Mouse (Mus musculus) frontal cortex, postnatal 36 days (tissue): Measurements from ENCODE around the gene Prss12.
A peak's percentile ranks its signal among the peaks of the same experiment; 100 is the strongest.

Experiments used
- DNase-seq, 2 experiments: peaks; one replicate each; pipeline ENCODE4 v3.0.0; 2022; ENCODE audit warnings: low spot score in 2 of 2

Gene Prss12

DNA sequence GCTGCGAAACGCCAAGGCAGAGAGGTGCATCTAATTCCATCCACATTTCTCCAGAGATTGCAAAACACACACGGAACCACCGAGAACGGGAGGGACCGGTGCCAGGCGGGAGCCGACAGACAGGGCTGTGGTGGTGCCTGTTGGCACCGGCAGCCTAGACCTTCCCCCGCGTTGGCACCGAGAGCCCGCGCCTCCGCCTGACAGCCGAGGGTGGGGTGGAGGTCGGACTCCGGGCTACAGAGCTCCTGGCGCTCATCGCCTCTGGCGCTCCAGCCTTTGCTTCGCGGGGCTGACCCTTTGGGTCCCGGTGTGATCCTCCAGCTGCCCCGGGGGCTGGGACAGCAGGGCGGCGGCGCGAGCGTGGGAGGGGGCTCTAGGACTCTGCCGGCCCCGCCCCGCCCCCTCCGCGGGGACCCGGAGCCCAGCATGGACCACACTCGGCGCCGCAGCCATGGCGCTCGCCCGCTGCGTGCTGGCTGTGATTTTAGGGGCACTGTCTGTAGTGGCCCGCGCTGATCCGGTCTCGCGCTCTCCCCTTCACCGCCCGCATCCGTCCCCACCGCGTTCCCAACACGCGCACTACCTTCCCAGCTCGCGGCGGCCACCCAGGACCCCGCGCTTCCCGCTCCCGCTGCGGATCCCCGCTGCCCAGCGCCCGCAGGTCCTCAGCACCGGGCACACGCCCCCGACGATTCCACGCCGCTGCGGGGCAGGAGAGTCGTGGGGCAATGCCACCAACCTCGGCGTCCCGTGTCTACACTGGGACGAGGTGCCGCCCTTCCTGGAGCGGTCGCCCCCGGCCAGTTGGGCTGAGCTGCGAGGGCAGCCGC lies at the start of gene Prss12:
Gene Prss12, plus strand, starts transcription at position 206 of the 830 bp plus-strand sequence.
- peak; percentile 60 to 62 for DNase-seq

DNA sequence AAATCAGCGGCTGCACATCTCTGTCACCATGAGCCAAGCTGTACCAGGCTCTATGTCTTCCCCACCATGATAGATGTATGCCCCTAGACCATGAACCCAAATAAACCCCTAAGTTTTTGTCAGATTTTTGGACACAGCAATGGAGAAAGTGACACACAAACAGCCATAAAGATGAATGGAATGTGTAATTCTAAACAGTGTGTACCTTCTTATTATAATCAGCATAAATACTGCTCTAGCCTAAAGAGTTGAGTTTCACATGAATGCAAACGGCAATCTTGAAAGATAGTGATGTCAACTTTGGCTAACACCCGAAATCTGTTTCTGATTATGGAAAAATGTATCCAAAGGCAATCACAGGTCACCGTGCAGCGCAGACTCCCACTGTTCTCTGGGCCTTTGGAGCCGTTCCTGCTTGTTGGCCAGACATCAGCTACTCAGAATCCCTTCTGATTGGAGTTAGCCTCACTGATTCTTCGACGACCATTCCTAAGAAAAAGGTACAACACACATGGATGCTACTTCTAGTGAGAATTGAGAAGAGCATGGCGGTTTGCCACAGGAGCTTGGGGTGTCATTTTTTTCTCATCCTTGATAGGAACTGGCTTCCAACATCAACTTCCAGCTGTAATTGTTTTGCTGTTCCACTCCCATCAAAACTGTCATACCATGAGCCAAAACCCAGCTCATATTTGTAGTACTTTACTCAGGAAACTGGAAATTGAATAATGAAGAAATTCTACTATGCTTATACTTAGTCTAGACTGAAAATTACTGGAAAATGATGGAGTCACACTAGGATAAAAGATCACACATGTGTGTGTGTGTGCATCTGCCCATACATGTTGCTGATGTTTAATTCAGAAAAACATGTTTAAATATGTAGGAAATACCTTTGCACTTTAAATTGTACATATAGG lies 48.9 kb upstream of the Prss12 start:
- no peak for DNase-seq

DNA sequence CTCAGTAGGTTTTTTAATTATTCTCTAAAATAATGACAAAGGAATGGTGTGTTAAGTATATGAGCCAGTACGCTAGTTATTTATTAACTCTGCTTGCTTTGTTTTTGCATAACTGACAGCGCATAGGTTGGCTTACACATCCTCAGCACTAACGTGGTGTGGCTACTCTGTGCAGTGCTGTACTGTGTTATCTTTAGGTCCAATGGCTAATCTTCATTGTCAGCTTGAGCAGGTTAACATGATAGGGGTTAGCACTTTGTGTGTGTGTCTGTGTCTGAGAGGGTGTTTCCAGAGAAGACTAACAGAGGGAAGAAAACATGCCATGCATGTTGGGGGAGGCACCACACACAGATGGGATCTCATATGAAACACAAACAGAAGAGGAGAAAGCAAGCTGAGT lies 41.8 kb upstream of the Prss12 start:
- no peak for DNase-seq

DNA sequence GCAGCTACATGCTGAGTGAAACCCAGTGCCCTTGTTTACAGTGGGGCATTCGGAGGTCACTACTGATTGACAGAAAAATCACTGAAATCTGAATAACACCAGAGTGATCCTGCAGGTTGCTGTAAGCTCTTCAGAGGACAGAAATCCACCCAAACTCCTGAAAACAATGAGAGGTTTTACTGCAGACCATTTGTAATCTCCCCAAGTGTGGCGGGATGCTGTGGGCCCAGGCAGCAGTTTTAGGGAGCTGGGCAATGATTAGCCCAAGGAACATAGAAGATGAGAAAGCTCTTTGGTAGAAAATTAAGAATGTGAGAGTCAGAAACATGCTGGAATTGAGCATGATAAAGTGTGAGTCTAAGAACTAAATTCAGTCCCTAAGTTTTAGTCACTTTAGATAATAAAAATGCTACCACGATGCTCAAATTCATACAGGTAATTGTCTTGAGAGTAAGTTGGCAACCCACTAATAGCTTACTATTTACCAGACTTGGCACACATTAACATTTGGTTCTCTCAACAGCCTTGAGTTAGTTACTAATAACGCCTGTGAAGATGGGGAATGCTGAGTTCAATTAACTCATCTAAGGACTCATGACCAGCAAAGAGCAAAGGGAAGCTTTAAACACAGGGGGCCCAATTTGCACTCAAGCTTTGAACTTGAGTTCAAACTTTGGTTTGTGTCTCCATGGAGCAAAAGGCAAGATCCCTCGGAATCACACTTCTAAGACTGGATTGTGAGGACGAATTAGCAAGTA lies 34.7 kb upstream of the Prss12 start:
- no peak for DNase-seq

DNA sequence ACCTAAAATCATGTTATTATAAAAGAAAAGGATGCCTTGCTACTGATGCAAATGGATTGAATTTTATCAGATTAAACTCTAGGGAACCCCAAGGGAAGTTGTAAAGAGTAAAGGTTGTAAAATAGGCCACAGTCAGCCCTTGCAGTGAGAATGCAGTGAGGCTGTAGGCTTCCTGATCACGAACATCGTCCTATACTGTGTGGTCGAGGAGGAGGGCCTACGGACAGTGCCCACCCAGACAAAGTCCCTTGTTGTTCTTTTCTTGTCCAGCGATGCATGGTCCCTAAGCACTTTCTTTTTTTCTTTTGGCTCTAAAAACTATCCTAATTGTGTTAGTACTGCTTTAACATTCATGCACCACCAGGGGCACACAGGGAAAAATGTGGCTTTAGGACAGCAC lies 33.5 kb upstream of the Prss12 start:
- no peak for DNase-seq

DNA sequence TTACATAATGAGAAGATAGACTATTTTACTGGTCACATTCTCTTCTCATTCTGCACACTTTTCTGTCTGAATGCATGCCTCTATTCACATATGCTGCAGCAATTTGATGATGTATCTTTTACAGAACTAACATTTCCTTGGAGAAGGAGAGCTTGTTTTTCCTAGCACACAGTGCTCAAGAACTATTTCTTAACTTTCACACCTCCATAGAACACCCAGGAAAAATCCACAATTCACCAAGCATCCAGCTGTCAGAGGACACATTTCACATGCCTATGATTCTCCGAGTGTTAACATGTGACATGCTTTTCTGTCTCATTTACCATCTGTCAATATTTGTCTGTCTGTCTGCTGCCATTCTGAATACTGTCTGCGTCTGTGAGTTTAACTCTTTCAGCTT lies 21.1 kb upstream of the Prss12 start:
- DNase-seq, result peak; percentile 15 to 50

DNA sequence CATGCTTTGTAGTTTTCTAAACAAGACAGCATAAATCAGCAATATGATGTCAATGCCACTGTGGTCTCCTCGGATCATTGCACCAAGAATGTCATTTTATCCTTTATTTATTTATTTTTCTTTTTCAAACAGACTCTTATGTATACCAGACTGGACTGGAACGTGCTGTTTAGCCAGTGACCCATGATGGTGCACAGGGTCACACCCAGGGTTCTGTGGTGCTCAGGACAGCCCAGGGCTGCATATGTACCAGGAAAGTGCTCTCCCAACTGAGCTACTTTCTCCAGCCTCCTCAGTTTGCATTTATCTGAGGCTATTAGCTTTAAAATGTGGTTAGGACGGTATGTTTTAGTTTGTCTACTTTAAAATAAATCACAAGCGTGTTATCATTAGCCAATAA lies 18.7 kb upstream of the Prss12 start:
- DNase-seq, result no peak

DNA sequence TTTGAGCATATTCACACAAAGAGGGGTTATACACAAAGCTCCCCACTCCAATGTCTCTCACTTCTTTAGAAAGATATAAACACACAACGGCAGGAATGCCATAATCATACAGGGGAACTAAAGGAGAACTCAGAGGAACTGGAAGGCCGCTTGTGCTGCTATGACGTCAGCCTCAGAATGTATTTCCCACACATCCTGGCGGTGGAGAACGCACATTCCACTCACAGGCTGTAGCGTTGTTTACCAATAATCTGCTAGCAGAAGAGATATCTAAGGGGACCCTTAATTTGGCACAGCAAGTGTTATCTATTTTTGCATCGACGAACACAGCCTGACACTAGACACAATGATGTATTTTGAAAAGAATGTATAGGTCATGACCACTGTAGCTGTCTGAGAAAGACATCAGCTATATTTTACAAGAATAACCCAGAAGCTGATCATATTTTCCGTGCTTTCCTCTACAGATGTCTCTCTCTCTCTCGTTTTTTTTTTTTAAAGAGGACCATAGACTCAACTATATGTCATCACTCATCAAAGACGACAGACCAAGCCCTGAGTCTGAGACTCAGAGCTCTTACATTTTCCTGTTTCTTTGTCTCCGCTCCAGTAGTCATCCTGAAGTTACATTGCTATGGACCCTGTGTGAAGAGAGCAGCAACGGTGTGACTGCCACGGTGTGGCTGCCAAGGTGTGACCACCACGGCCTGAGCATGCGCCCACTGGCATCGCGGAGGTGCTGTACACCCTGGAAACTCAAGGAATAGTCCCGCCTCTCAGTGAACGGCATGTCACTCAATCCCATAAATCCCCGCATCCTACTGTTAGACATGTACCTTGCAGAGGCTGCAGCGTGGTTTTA lies 16.9 kb upstream of the Prss12 start:
- no peak for DNase-seq

DNA sequence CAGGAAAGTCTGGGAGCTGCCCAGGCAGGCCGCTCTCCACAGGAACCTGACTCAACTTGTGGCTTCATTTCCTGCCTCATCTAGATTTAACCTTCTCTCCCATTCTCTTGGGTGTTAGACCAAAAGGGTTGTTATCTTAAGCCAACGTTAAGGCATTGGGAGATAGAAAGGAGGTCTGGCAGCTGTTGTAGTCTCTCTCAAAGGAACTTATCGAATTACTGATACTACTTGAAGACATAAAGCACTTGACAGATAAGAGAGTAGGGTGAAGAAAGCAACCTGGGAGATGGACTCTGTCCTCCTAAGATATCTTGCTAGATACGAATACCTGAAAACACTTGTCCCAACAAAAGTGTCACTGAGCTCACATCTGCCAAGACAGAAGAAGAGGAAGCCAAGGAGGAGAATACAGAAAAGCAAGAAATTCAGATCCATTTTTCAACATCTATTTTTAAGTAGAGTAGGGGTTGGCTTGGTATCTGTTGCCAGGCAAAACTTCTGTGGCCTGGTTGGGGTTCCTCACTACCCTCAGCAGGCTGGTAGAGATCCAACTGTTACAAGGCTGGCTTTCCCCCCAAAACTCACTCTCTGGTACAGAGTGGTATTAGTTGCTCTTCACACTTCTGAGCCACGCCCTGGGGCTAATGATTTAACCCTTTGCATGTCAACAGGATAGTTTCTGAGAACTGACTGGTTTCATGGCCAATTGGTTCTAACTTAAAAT lies 14.6 kb upstream of the Prss12 start:
- no peak for DNase-seq

DNA sequence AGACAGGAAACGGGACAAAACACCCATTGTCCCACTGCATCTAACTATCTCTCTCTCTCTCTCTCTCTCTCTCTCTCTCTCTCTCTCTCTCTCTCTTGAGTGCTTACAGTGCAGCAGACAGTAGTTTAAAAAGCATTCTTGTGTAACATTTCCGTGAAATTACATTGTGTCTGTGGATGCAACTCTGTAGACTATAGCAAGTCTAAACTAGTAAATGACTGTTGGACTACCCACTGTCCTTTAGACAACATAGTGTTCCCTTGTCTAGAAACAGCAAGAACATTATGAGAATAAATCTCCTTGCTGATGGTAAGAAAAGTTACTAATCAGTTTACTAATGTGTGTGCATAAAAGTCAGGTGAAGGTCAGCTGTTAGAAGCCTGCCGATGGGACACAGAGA lies 13.4 kb upstream of the Prss12 start:
- no peak for DNase-seq

DNA sequence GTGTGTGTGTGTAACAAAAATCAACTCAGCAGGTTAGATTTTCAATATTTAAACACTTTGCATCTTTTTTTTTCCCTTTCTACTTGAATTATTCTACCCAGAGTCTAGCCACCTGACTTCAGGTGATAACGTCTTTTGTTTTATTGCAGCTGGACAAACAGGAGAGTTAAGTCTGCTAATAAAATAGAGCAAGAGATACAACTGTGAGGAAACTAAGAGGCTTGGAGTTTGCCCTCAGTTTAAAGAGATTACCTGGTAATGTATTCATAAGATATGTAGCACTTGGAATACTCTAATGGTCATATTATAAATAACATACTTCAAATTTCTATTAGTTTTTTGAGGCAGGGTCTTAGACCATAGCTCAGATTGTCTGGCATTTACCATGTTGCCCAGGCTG lies 9.1 kb upstream of the Prss12 start:
- no peak for DNase-seq

DNA sequence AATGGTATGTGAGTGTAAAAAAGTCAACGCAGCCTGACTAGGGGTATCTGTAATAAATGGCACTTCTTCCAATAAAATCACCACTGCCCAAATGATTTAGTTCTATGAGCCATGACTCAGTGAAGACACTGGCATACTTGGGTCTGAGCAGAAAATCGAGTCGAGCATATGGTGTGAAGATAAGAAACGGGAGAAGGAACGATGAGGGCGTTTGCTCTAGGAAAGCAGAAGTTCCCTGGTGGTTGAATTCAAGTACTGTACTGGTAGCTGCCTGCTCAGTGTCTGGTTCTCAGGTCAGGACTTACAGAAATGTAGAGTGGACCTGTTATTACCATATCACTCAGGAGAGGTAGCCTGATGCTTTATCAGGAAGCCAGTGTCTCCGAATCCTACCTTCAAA lies 6.2 kb upstream of the Prss12 start:
- DNase-seq, result peak in 1 of 2 experiments; percentile 22

DNA sequence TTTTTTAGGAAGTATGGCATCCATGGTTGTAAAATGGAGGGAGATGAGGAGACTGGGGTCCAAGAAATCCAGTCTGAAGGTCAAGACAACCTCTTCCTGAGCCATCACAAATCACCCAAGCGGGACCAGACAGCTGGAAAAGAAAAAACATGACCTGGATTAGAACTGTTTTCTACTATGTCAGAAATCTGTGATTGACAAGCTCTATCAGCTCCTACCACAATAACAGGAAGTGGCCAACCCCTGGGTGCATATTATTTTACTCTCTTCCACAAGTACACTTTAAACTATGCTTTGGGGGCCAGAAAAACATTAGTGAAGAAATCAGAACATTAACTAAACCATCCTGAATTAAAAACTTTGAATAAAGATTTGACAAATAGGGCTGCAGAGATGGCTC lies 2.2 kb upstream of the Prss12 start:
- DNase-seq, result no peak

DNA sequence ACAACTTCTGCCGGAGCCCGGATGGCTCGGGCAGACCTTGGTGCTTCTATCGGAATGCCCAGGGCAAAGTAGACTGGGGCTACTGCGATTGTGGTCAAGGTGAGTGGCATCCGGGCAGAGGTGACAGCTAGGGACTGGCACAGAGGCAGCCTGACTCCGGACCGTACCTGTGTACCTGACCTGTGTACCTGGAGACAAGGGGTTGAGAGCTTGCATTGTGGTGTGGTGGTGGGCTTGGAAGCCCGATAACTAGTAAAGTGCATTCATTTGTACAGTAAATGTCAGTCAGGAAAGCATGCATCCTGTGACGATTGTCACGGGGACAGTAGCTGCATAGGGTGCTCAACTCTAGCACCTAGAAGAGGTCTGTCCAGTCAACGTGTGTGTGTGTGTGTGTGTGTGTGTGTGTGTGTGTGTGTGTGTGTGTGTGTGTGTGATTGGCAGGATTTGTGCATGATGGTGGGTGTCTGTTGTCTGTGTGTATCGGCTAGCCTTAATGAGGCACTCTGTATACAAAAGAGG lies 886 bp downstream of the Prss12 start:
- no peak for DNase-seq

DNA sequence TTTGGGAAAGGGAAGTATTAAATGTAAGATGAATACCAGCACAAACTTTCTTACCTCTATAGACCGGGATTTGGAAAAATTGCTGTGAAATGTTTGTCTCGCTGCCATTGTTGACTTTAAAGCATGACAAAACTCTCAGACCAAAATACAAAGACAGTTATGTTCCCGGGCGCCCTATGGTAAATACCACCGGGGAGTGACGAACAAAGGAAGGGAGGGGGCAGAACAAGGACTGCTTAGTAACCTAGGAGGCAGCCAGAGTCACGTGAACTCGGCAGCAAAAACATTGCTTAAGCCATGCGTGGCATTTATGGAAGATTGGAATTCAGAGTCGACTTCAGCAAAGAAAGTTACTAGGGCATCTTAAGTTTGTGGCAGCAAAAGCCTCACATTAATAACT lies 1.4 kb downstream of the Prss12 start:
- no peak for DNase-seq

DNA sequence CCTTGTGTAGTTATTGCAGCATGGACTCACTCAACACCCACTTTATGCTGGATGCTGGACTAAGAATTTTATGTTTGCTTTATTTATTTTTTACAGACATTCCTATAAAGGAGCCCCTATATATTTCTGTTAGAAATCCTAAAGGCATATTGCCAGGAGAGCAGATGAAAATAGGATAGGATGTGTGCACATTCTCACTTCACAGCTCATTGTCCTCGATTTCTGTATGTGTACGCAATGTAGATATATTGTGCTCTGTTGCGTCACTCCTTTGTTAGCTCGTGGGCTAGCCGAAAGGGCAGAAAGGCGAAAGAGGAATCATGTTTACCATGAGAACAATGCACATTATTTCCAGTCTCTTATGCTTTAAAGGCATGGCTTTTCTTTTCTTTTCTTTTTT lies 3.4 kb downstream of the Prss12 start:
- DNase-seq, result no peak

DNA sequence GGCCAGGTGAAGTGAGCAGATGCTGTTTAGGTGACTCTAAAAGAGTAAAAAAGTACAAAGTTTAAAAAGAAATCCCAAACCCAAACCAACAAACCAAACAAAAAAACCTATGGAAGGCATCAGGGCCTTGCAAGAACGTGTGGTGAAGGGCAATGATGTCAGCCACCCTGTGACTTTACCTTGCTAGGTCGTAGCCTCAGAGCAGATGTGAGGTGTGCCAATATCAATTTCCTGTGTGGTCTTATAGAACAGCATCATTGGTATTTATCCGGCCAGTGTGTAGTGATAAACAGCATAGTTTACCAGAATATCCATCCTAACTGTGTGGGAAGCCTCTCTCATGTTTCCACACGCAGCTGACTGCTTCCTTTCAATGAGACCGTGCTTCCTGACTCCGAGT lies 6.2 kb downstream of the Prss12 start:
- no peak for DNase-seq

DNA sequence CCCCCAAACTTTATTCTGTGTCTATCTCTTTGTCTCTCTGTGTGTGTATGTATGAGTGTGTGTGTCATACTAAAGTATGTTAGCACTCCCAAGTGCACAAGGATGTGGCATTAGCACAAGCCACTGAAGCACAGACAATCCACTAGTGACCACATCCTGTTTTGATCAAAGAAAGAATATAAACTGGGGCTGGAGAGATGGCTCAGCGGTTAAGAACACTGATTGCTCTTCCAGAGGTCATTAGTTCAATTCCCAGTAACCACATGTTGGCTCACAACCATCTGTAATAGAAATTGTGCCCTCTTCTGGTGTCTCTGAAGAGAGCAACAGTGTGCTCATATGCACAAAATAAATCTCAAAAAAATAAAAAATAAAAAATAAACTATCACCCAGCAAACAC lies 12.8 kb downstream of the Prss12 start:
- no peak for DNase-seq

DNA sequence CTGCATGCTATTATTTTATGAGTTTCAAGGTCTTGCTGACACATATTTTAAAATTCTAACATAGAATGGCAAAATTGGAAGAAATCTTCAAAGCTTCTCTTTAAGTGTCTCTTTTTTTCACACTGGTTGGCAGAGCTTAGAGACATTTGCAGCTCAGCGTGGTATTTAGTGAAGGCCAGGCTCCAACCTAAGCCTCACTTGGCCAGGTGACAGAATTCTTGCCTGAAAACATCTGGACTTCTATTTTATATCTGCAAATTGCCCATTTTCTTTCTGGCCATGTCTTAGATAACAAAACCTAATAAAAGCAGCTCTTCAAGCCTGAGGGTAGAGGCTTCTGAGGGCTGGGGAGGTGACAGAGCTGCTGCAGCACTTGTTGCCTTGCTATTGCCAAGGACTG lies 13.7 kb downstream of the Prss12 start:
- DNase-seq, result no peak

DNA sequence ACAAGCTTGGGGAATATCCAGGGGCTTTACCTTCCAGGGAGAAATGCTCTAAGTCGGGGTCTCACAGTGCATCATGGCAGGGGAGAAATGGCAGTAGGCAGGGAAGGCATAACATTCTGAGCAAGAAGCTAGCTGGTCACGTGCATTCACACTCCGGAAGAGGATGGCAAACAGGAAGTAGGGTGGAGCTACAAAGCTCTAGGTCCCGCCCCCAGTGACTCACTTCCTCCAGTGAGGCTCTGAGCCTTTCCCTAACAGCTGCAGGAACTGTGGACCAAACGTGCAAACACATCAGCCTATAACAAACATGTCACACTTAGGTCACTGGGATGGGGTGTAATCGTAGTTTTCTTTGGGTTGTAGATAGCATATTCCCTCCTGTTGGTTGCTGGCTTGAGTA lies 15.6 kb downstream of the Prss12 start:
- no peak for DNase-seq
